Comparison of ENCODE assay signal across 10 mouse cellular contexts in genomic region chr7:143832196-143832595, GRCm38 (mm10). TPM values are rescaled to one million over a fixed set of nuclear protein-coding genes. Genes with fewer than 3 reads are reported as not detected.
A peak's percentile ranks its signal among the peaks of the same experiment; 100 is the strongest.
DNase-seq lines count a peak whose midpoint lies in the region; ATAC-seq and TF ChIP-seq lines count a peak whose summit lies in the region.
"Had no signal": no experiment of that assay in that cellular context is flagged by ENCODE, and none has a peak within 500 bp of the region (broad histone marks: within the 10 kb centered on the region; RNA-seq: fewer than 3 reads in every experiment).

No protein-coding gene starts in this region.

- DNase-seq in liver, adult 2 months (ENCODE audit: extremely low read depth, low read depth, low spot score), result no peak
- DNase-seq in liver, embryonic 11.5 days (ENCODE audit: low spot score), result no peak
- DNase-seq in adrenal gland, adult (ENCODE audit: inconsistent age in 2 of 2, low spot score in 1 of 2), result peak; percentile 89 to 96
- no peak for DNase-seq in hindbrain, postnatal 0 days (ENCODE audit: low spot score)
- no peak for DNase-seq in retina, embryonic 14.5 days (ENCODE audit: low spot score)
- no peak for DNase-seq in frontal cortex, postnatal 10 days (ENCODE audit: low spot score in 2 of 2)
- DNase-seq: cerebellum, adult 11-12 months; left cerebral cortex, postnatal 4 days had no signal

- peaks cover 35% of the 10 kb centered on the region for H3K4me1 ChIP-seq in liver, adult 2 months (ENCODE audit: control insufficient read depth, insufficient read depth, low read length)
- H3K4me1 ChIP-seq in liver, embryonic 11.5 days (replicated peaks; ENCODE audit: control insufficient read depth, insufficient read depth, low read length), result peaks cover 8% of the 10 kb centered on the region; the same call in 1 of the 2 replicates
- peaks cover 23% of the 10 kb centered on the region for H3K4me1 ChIP-seq in hindbrain, postnatal 0 days (ENCODE audit: insufficient read depth, low read length)

- H3K4me2 ChIP-seq in liver, embryonic 11.5 days, result no peak overlapping the region
- H3K4me2 ChIP-seq in hindbrain, postnatal 0 days (ENCODE audit: low read depth, low read length), result peak overlapping the region; percentile 91
- peak overlapping the region; percentile 94 for H3K4me2 ChIP-seq in myocyte (ENCODE audit: low read depth)

- no peak overlapping the region for H3K4me3 ChIP-seq in liver, adult 2 months (ENCODE audit: insufficient read depth, low read depth, low read length)
- no peak overlapping the region for H3K4me3 ChIP-seq in liver, embryonic 11.5 days (ENCODE audit: low read depth, low read length)
- no peak overlapping the region for H3K4me3 ChIP-seq in hindbrain, postnatal 0 days (ENCODE audit: low read length)
- peak overlapping the region; percentile 70 for H3K4me3 ChIP-seq in myocyte

- peaks cover 5% of the 10 kb centered on the region; the same call in 1 of the 2 replicates for H3K36me3 ChIP-seq in liver, adult 2 months (ENCODE audit: control insufficient read depth, insufficient read depth, low read length)
- no peaks in the 10 kb centered on the region for H3K36me3 ChIP-seq in liver, embryonic 11.5 days (ENCODE audit: control insufficient read depth, insufficient read depth, low read length)
- H3K36me3 ChIP-seq in hindbrain, postnatal 0 days (ENCODE audit: insufficient read depth, low read length), result peaks cover 4% of the 10 kb centered on the region; the same call in 1 of the 2 replicates
- H3K36me3 ChIP-seq in myocyte (ENCODE audit: control insufficient read depth, insufficient read depth), result peaks cover 14% of the 10 kb centered on the region

- H3ac ChIP-seq in myocyte (ENCODE audit: control insufficient read depth, insufficient read length), result no peak overlapping the region

- H3K27me3 ChIP-seq in liver, adult 2 months (ENCODE audit: control insufficient read depth, insufficient read depth, low read length), result no peaks in the 10 kb centered on the region
- H3K27me3 ChIP-seq in liver, embryonic 11.5 days (replicated peaks; ENCODE audit: control insufficient read depth, insufficient read depth, low read length), result no peaks in the 10 kb centered on the region
- H3K27me3 ChIP-seq in hindbrain, postnatal 0 days (ENCODE audit: insufficient read depth, low read length), result no peaks in the 10 kb centered on the region
- H3K27me3 ChIP-seq in myocyte (ENCODE audit: control insufficient read depth, insufficient read depth, insufficient read length), result no peaks in the 10 kb centered on the region
- H3K27me3 ChIP-seq: Patski had no signal

- no peak for TF ChIP-seq POLR2A in liver, adult 2 months (IDR thresholded peaks at IDR 0.05; ENCODE audit: extremely low read depth, insufficient read depth, low read length)
- TF ChIP-seq POLR2A in myocyte (IDR thresholded peaks at IDR 0.05; ENCODE audit: insufficient read length, low read depth), result peak; percentile 27

- H3K9me3 ChIP-seq in liver, embryonic 11.5 days (ENCODE audit: control insufficient read depth, low read length), result no peaks in the 10 kb centered on the region
- H3K9me3 ChIP-seq in hindbrain, postnatal 0 days (ENCODE audit: low read length), result no peaks in the 10 kb centered on the region

- peaks cover 7% of the 10 kb centered on the region; the same call in 1 of the 2 replicates for H3K79me2 ChIP-seq in liver, adult 2 months (ENCODE audit: control insufficient read depth, insufficient read depth, low read length)
- H3K79me2 ChIP-seq in myocyte (ENCODE audit: control insufficient read depth, insufficient read depth), result peaks cover 62% of the 10 kb centered on the region

- no peak for ATAC-seq in liver, embryonic 11.5 days (replicated peaks; ENCODE audit: low FRiP score)
- ATAC-seq in hindbrain, postnatal 0 days, result no peak
- ATAC-seq: Patski had no signal

- no peak overlapping the region for H3K9ac ChIP-seq in liver, adult 2 months (ENCODE audit: low read depth, low read length)
- no peak overlapping the region for H3K9ac ChIP-seq in liver, embryonic 11.5 days (ENCODE audit: low read depth, low read length)
- H3K9ac ChIP-seq in hindbrain, postnatal 0 days (replicated peaks; ENCODE audit: low read length), result no peak overlapping the region

- H3K27ac ChIP-seq in liver, adult 2 months (replicated peaks; ENCODE audit: insufficient read depth, low read depth, low read length), result peak overlapping the region; percentile 8; the same call in 1 of the 2 replicates
- H3K27ac ChIP-seq in liver, embryonic 11.5 days (ENCODE audit: low read depth, low read length), result no peak overlapping the region
- no peak overlapping the region for H3K27ac ChIP-seq in hindbrain, postnatal 0 days

- 60% methylated on average over 8 of the region's 8 CpGs for WGBS in liver, adult 2 months
- 83% methylated on average over 8 of the region's 8 CpGs for WGBS in liver, embryonic 11.5 days
- 78% methylated on average over 8 of the region's 8 CpGs for WGBS in hindbrain, postnatal 0 days

- no peak for TF ChIP-seq CTCF in liver, adult 2 months (IDR thresholded peaks at IDR 0.05; ENCODE audit: low read depth, low read length)
- TF ChIP-seq CTCF in hindbrain, postnatal 0 days (IDR thresholded peaks at IDR 0.05; ENCODE audit: low read depth), result no peak

TF ChIP-seq in myocyte, 11 proteins besides CTCF, POLR2A, EP300 and RAD21:
- peak; percentile 43 for TF ChIP-seq USF1 (IDR thresholded peaks at IDR 0.05; ENCODE audit: low read depth)
- TF ChIP-seq REST (IDR thresholded peaks at IDR 0.05; ENCODE audit: insufficient read depth, insufficient read length), result no peak

RNA-seq across cellular contexts. Expression of gene Dhcr7, which starts 9.3 kb away (rescaled TPM):
- 85.9 and 101 TPM in 2 replicates for total RNA-seq in liver, adult 2 months (2014; rRNA removed)
- 282 and 283 TPM in 2 replicates for polyA plus RNA-seq in liver, adult 2 months (2012; rRNA removed)
- polyA plus RNA-seq in liver, embryonic 11.5 days (2014; fragmentation: Nextera tagmentation; extraction: Ambion mirVana), result 66.9 and 75.9 TPM in 2 replicates
- total RNA-seq in hindbrain, postnatal 0 days (2014; rRNA removed), result 55.6 and 84.4 TPM in 2 replicates
- polyA plus RNA-seq in hindbrain, postnatal 0 days (2015; fragmentation: Nextera tagmentation; extraction: Ambion mirVana), result 64.1 and 70.2 TPM in 2 replicates
- 107 TPM for polyA plus RNA-seq in myocyte (2012; fragmentation: generic; extraction: Trizol)

RNA-seq across cellular contexts. Expression of gene Nadsyn1, which starts 9.5 kb away (rescaled TPM):
- total RNA-seq in liver, adult 2 months (2014; rRNA removed), result 22.5 and 32.8 TPM in 2 replicates
- 19.6 and 25.7 TPM in 2 replicates for polyA plus RNA-seq in liver, adult 2 months (2012; rRNA removed)
- 8.6 and 12.7 TPM in 2 replicates for polyA plus RNA-seq in liver, embryonic 11.5 days (2014; fragmentation: Nextera tagmentation; extraction: Ambion mirVana)
- total RNA-seq in hindbrain, postnatal 0 days (2014; rRNA removed), result 8.7 and 10.7 TPM in 2 replicates
- polyA plus RNA-seq in hindbrain, postnatal 0 days (2015; fragmentation: Nextera tagmentation; extraction: Ambion mirVana), result 4.6 and 5.1 TPM in 2 replicates
- 5.7 TPM for polyA plus RNA-seq in myocyte (2012; fragmentation: generic; extraction: Trizol)

RNA-seq across cellular contexts. Expression of gene Gm498, which starts 34.4 kb away (rescaled TPM):
- not detected in 2 replicates for total RNA-seq in liver, adult 2 months (2014; rRNA removed)
- not detected in 2 replicates for polyA plus RNA-seq in liver, adult 2 months (2012; rRNA removed)
- polyA plus RNA-seq in liver, embryonic 11.5 days (2014; fragmentation: Nextera tagmentation; extraction: Ambion mirVana), result not detected in 2 replicates
- total RNA-seq in hindbrain, postnatal 0 days (2014; rRNA removed), result not detected in 2 replicates
- not detected in 2 replicates for polyA plus RNA-seq in hindbrain, postnatal 0 days (2015; fragmentation: Nextera tagmentation; extraction: Ambion mirVana)
- polyA plus RNA-seq in myocyte (2012; fragmentation: generic; extraction: Trizol), result not detected
- total RNA-seq: left cerebral cortex, postnatal 4 days had no signal
- polyA plus RNA-seq: Patski had no signal

RNA-seq across cellular contexts. Expression of gene Mrgpre, which starts 47.9 kb away (rescaled TPM):
- total RNA-seq in liver, adult 2 months (2014; rRNA removed), result 0.09 and 0.54 TPM in 2 replicates
- 0.52 and 0.78 TPM in 2 replicates for polyA plus RNA-seq in liver, adult 2 months (2012; rRNA removed)
- 0.59 and 0.86 TPM in 2 replicates for polyA plus RNA-seq in liver, embryonic 11.5 days (2014; fragmentation: Nextera tagmentation; extraction: Ambion mirVana)
- 8.5 and 10.9 TPM in 2 replicates for total RNA-seq in hindbrain, postnatal 0 days (2014; rRNA removed)
- polyA plus RNA-seq in hindbrain, postnatal 0 days (2015; fragmentation: Nextera tagmentation; extraction: Ambion mirVana), result 4.8 and 6.8 TPM in 2 replicates
- 1.9 TPM for polyA plus RNA-seq in myocyte (2012; fragmentation: generic; extraction: Trizol)

Comparison
In these comparisons a context has a peak if more than half of its experiments do, and no peak if none do; other contexts are left out.
1. DNase-seq: peak in adrenal gland, adult (2 of 2); none in liver, adult 2 months (single experiment), liver, embryonic 11.5 days (single experiment), hindbrain, postnatal 0 days (single experiment), retina, embryonic 14.5 days (single experiment) and frontal cortex, postnatal 10 days (0 of 2).